Mouse (Mus musculus) heart, postnatal 0 days (tissue): ENCODE measurements around the gene Rnf181.

Experiments
- CTCF ChIP-seq: IDR thresholded peaks from 2 replicates; pipeline ENCODE4 v1.5.1; 2016; ENCODE audit warnings: antibody characterized with exemption, control low read depth, low read depth
- EP300 ChIP-seq: IDR thresholded peaks from 2 replicates; pipeline ENCODE4 v1.6.1; 2016; ENCODE audit warnings: antibody characterized with exemption, low read depth

DNA sequence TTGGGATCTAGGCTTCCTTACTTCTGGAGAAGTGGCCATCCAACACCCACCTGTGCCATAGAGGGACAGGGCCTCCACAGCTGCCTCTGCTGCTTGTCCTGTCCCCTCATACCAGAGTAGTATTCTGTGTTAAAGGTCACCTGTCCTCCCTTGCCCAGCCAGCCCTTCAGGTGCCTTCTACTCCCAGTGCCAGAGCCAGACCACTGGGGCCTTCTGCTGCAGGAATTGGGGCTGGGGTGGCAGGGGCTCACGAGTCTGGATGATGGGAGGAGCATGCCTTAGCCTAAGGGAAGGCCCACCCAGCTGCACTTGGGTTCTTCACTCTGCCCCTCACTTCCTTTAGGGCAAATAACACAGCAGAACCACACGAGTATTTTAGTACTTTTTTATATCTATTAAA is 7.4 kb downstream of the Rnf181 start:
- TF ChIP-seq CTCF (no peak), EP300 (no peak)
